Mouse (Mus musculus) C2C12 (cell line): ENCODE data around the gene Ttk.

ENCODE experiments used
- CTCF ChIP-seq: IDR thresholded peaks from one replicate; pipeline ENCODE4 v1.5.1; 2011; ENCODE audit not compliant: control insufficient read depth, insufficient read depth, insufficient read length
- MYOG ChIP-seq: IDR thresholded peaks from one replicate; pipeline ENCODE4 v1.6.1; 2011; ENCODE audit not compliant: control insufficient read depth, insufficient read length; ENCODE audit errors: extremely low read depth
- USF1 ChIP-seq: IDR thresholded peaks from one replicate; pipeline ENCODE4 v1.6.1; 2011; ENCODE audit warnings: low read depth, mild to moderate bottlenecking, control low read depth, moderate library complexity

- TF ChIP-seq CTCF: no peak
- no peak for TF ChIP-seq MYOG
- TF ChIP-seq USF1: no peak
These were observed 58.6 kb downstream of the Ttk start for GRCm38 (mm10) chr9:83893073-83893472.
